Mouse (Mus musculus) gastrocnemius, postnatal 10 days (tissue): Measurements from ENCODE around the gene Aox2. TPM values are rescaled to one million over a fixed set of nuclear protein-coding genes. Genes with fewer than 3 reads are reported as not detected.

ENCODE experiments used
- DNase-seq: peaks from one replicate; pipeline ENCODE4 v3.0.0; 2021; ENCODE audit warnings: mixed read lengths
- total RNA-seq, 2 experiments: library from RNA; stranded (reverse); gene quantifications; 2 replicates each; pipeline ENCODE4 v1.2.3; 2021

The Aox2 gene
- total RNA-seq, 2 experiments from 2014 or later, result 0.20 to 0.26 TPM

- DNase-seq, result no peak
Measured at GRCm38 (mm10) chr1:58288091-58288490, 10.0 kb downstream of the Aox2 start.

DNA sequence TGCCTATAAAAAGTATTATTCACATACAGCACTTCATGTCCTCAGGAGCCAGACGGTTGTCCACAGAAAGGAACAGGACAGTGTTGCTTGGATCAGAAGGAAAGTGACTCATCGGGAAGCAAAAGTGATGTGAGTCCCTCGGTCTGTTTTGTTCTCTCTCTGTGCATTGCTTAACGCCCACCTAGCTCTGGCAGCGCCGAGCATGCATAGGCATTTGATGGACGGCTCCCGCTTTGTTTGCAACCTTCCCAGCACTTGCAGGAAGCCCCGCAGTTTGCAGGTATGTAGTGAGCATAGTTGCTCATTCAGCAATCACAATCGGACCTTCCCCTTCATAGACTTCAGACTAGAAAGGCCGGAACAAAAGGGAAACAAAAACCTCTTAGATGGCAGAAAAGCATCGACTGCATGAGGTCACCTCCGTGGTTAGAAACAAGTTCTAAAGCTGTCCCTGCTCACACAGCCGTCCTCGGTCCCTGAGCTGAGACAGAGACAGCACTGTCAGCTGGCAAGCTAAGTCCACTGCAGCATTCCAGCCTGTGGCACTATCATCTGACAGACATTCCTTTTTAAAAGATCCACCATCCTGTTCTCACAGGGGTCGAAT, 11.8 kb downstream of the Aox2 start:
- no peak for DNase-seq

DNA sequence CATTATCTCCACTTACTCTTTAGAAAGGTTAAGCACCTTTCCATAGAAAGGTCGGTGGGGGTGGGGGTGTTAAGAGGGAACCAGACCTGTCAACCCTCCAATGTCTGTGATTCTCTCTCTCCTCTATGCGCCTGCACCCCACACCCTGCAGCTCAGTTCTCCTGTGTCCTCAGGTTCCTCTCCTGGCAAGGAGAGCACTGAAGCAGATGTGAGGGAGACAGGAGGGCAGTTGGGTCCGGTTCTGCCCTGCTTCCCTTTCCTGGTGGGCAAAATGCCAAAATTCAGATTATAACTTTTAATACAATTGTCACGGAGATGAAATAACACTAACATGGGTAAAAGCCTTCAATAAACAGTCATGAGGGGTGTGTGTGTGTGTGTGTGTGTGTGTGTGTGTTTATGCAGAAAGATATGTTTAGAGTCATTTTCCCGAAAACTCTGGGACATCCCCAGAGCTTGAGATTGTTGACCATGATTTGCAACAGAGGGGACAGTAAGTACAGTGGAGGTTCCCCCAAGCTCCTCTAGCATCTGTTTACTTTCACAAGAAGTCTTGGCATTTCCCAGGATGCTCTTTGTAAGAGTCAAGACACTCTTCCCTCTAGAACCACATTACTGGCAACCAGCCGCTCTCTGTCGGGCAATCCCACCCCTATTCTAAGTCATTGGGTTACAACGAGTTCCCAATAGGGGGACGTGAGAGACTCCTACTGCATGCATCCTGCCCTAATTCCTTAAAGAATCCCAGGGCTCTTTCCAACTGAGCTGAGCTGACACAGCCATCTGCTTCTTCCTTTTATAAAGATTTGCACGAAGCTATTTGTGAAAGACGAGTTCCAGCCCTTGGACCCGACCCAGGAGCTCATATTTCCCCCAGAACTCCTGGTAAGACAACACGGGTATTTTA, 13.5 kb downstream of the Aox2 start:
- DNase-seq, result peak; percentile 58

DNA sequence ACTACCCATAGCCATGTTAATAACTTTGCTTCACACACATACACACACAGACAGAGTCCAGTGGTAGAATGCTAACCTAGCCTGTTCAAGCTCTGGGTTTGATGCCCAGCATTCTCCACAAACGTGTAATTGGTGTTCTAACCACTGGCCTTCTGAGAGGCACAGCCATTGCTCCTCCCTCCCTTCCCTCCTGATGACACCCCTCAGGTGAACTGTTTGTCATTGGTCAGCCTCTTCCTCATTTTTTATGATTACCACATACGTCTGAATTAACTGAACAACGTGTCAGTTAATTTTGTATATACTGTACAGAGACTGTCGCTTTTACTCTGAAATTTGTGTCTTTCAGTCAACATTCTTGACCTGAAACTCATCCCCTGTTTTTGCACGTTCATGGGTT, 16.6 kb downstream of the Aox2 start:
- DNase-seq, result no peak

GRCm38 (mm10) chr1:58296278-58296677, 18.2 kb downstream of the Aox2 start:
- DNase-seq, result peak; percentile 78

DNA sequence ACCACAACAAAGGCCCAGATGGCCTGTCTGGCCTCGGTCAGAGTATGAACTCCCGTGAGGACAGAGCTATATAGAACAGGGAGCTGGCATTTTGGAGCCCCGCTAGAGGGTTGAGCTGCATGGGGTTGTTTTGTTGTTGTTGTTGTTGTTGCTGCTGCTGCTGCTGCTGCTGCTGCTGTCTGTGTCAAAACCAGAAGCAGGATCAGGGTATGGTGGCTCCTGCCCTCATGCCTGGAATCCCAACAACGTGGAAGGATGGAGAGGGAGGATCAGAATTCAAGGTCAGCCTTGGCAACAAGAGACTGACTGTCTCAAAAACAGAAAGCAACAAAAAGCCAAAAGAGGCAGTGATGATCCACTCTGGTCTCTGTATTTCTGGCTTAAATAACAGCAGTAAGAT, 18.7 kb downstream of the Aox2 start:
- DNase-seq, result no peak

DNA sequence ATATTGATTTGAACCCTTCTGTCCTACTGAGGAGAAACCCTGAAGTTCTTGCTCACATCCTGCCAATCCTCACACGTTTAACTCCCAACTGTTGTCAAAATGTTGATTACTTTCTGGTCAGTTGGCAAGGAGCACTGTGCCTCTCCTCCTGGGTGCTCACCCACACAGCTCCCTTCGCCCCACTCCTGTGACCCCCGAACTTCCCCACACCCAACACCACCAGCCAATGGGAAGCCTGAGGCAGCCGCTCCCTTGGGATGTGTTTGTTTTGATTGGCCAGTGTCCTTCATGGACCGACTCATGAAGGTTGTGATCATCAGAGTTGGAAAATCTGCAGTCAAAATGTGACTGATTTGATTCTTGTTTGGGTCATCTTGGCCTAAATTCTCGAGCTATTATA, 20.2 kb downstream of the Aox2 start:
- no peak for DNase-seq

GRCm38 (mm10) chr1:58301073-58301472, 22.9 kb downstream of the Aox2 start:
- DNase-seq, result no peak

- no peak for DNase-seq
Measured at GRCm38 (mm10) chr1:58302015-58302414, 23.9 kb downstream of the Aox2 start.

GRCm38 (mm10) chr1:58303009-58303408, 24.9 kb downstream of the Aox2 start:
- no peak for DNase-seq

- DNase-seq, result no peak
Measured at GRCm38 (mm10) chr1:58303726-58304125, 25.6 kb downstream of the Aox2 start.

DNA sequence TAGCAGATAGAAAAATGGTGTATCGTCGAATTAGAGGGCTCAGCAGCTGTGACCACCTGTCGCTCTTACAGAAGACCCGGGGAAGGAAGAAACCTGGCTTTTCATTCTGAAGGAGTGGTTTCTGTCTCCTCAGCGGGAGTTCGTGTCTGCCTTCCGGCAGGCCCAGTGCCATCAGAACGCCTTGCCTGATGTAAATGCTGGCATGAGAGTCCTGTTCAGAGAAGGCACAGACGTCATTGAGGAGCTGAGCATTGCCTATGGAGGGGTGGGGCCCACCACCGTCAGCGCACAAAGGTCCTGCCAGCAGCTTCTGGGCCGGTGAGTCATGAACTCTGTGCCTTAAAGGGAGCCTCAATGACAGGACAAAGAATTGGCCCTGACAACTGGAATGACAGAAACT, 26.2 kb downstream of the Aox2 start:
- no peak for DNase-seq

DNA sequence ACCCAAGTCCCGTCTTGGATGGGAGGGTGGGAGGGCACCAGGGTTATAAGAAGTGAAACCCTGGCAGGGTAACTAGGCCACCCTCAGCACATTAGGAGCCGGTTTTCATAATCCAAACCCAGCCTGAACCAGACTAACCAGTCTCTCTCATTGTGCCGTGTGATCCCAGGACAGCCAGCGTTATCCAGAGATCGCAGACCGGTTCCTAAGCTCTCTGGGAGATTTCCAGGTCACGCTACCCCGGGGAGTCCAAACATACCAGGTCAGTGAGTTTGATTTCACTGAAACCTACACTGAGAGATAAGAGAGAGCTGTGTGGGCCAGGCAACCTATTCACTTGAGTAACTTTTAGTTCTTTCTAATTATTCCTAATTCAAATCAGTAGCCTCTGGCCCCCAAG, 29.1 kb downstream of the Aox2 start:
- no peak for DNase-seq

DNA sequence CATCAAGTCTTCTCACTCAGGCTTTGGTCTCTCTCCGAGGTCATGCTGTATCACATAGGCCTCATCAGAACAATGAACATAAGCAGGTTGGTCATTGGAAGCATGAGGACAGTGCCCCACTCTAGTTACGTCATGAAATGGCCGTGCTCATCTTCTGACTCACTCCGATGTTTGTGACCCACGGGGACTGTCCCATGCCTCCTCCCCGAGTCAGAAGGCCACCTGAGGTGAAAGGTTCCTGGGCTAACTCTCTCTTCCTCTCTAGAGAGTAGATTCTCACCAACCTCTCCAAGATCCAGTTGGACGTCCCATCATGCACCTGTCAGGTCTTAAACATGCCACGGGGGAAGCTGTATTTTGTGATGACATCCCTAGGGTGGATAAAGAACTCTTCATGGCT, 30.5 kb downstream of the Aox2 start:
- DNase-seq, result no peak

DNA sequence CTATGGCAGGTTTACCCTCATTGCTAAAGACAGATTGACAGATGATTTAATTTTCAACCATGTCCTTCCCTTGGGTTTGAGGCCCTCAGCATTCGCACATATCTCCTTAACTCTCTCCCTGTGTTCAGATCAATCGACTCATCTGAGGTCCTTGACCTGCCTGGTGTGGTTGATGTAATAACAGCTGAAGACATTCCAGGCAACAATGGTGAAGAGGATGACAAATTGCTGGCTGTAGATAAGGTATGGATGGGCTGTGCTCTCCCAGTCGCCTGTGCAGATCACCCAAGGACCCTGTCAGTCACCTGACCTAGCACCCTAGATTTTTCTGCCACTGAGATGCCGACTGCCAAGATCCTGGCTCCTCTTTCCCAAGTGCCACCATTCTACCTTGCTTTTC, 31.7 kb downstream of the Aox2 start:
- DNase-seq, result no peak

DNA sequence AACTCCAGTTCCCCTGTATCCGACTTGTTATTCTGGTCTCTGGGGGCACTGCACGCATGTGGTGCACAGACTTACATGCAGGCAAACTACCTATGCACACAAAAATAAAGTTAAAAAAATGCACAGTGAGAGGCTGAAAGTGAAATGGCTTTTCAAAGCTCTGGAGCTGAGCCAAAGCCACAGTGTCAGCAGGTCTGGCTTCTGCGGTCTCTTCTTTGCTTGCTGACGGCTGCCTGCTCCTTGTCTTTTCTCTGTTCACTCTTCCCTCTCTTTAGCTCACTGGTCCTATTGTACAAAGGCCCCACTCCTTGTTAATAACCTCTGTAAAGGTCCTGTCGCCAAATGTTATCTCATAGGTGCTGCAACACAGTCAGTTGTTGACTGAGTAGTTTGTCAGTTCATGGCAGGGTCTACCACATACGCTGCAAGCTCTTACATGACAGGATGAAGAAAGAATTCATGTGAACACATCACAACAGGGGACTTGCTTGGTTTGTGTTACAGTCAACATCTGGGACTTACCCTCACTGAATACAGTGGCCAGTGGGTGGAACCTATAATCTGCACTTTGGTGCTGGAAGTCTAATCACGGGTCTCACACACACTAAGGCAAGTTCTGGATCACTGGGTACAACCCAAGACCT, 33.2 kb downstream of the Aox2 start:
- DNase-seq, result no peak

DNA sequence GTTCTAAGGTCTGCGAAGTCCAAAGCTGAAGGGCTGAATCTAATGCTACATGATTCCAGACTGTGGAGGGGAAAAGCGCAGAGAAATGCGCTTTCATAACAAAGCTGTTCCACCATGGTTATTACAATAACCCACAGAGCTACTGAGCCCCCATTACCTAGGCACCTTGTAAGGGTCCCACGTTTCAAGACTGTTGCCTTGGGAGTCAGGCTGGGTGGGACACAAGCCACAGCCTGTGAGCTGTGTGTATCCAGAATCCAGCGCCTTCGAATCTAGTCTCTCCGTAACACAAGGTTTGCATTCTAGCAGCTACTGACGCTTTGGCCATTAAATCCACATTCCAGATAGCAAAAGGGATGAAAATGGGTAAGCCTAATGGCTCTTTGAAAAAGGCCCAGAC, 35.0 kb downstream of the Aox2 start:
- DNase-seq, result no peak

DNA sequence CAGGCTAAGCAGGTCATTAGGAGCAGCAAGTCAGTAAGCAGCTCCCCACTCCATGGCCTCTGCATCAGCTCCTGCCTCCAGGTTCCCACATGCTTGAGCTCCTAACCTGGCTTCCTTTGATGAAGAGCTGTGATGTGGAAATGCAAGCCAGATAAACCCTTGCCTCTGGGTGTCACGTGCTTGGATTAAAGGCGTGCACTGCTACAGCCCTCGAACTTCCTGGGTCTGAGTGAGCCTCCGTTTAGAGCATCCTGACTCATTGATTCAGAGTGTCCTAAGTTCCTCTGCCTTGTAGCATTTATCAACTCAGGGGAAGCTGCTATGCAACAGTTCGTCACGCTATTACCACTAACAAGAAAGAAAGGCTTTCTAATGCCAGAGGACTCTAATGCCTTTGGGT, 37.4 kb downstream of the Aox2 start:
- no peak for DNase-seq

DNA sequence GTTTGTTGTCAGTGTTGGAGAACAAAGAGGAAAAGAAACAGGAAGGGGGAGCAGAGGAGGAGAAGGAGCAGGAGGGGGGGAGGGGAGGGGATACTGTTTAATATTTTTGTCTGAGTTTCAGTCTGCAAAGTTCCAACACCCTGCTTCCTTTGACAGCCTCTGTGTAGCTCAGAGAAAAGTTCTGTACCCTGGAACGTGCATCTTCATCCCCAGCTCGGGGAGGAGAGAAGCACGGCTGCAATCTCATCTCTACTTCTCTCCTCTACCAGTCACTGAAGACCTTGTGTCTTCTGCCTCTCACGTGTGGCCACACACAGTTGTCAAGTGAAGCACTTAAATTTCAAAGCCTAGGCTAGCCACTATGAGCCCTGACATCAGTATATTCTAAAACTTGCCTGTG, 55.1 kb downstream of the Aox2 start:
- DNase-seq, result no peak

GRCm38 (mm10) chr1:58339901-58340300, 61.8 kb downstream of the Aox2 start:
- DNase-seq, result no peak

- peak; percentile 28 for DNase-seq
Measured at GRCm38 (mm10) chr1:58341576-58341975, 63.5 kb downstream of the Aox2 start.

DNA sequence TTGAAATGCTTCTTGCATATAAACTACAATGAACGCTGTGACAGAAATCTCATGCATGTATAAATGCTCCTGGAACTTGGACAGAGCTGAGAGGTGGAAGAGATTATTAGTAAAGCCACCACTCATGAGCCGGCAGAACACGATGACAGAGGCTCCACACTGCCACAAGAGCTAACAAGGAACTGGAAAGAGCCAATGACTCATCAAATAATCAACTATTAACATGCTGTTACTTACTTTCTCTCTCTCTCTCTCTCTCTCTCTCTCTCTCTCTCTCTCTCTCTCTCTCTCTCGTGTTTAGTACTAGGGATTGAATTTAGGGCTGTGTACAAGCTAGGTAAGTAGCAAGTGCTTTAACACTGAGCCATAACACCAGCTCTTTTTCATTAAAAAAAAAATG, 65.7 kb downstream of the Aox2 start:
- DNase-seq, result no peak

GRCm38 (mm10) chr1:58344570-58344969, 66.4 kb downstream of the Aox2 start:
- DNase-seq, result no peak
